Mouse (Mus musculus): ENCODE results near the gene Kcnj16.

DNA sequence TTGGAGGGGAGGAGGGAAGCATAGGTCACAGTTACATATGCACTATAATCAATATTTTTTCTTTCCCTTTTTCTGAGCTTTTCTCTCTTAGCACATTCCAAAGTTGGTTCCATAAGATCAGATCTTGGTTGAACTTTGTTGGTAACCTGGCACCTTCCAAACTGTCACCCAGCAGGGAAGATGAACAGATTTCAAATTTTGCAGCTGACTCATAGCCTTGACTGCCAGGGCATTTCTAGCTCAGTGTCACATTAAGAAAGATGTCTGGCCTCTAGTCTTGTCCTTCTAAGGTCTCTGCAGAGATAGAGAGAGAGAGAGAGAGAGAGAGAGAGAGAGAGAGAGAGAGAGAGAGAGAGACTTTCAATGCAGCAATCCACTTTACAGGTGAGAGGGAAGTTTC is 106.3 kb downstream of the Kcnj16 start:
- TF ChIP-seq CTCF (IDR thresholded peaks at IDR 0.05; ENCODE audit: extremely low read depth, insufficient read length, insufficient replicate concordance, low read depth, low read length), result no peak
- no peak for TF ChIP-seq POLR2A (IDR thresholded peaks at IDR 0.05; ENCODE audit: low read depth, low read length)
